Mouse (Mus musculus) cerebellum, adult 11 months (tissue): ENCODE measurements around the gene Alpk1.

Source experiments
- DNase-seq: peaks from one replicate; pipeline ENCODE4 v3.0.0; 2022

Gene Alpk1

GRCm38 (mm10) chr3:127627151-127627955 lies 153.0 kb downstream of the Alpk1 start:
- no peak for DNase-seq

GRCm38 (mm10) chr3:127626524-127626923 lies 153.8 kb downstream of the Alpk1 start:
- DNase-seq, result no peak

GRCm38 (mm10) chr3:127625701-127626399 lies 154.5 kb downstream of the Alpk1 start:
- no peak for DNase-seq

- no peak for DNase-seq
These were observed 155.0 kb downstream of the Alpk1 start for GRCm38 (mm10) chr3:127625296-127625695.
